Mouse (Mus musculus) intestine, postnatal 0 days (tissue): ENCODE results near the gene Sec14l1. TPM values are rescaled to one million over a fixed set of nuclear protein-coding genes. Genes with fewer than 3 reads are reported as not detected.

Experiments used
- ATAC-seq: fragments of 200-750 bp; cut with Nextera tagmentation; 2 replicates; pipeline ENCODE4 v1.8.0; 2017; ENCODE audit warnings: mild to moderate bottlenecking, moderate TSS enrichment, moderate library complexity
- H3K27ac ChIP-seq: fragments of 300-500 bp; sonication (generic); 2 replicates; pipeline ENCODE4 v1.5.1; 2014; ENCODE audit warnings: mild to moderate bottlenecking, low read depth, low read length, moderate library complexity
- H3K27me3 ChIP-seq: fragments of 300-500 bp; sonication (generic); replicated peaks from 2 replicates; pipeline ENCODE4 v1.6.1; 2014; ENCODE audit warnings: low read length, mixed read lengths; ENCODE audit not compliant: control insufficient read depth, insufficient read depth
- H3K36me3 ChIP-seq: fragments of 300-500 bp; sonication (generic); 2 replicates; pipeline ENCODE4 v1.6.1; 2014; ENCODE audit warnings: mild to moderate bottlenecking, moderate library complexity; ENCODE audit not compliant: control insufficient read depth, insufficient read depth
- H3K4me1 ChIP-seq: fragments of 300-500 bp; sonication (generic); replicated peaks from 2 replicates; pipeline ENCODE4 v1.6.1; 2014; ENCODE audit warnings: antibody characterized with exemption, low read length, mixed read lengths; ENCODE audit not compliant: control insufficient read depth, insufficient read depth
- H3K4me2 ChIP-seq: fragments of 300-500 bp; sonication (generic); replicated peaks from 2 replicates; pipeline ENCODE4 v1.6.1; 2014; ENCODE audit warnings: low read depth, mild to moderate bottlenecking, moderate library complexity
- H3K4me3 ChIP-seq: fragments of 300-500 bp; sonication (generic); 2 replicates; pipeline ENCODE4 v1.5.1; 2014; ENCODE audit warnings: low read depth, low read length
- H3K9ac ChIP-seq: fragments of 300-500 bp; sonication (generic); 2 replicates; pipeline ENCODE4 v1.6.1; 2014; ENCODE audit warnings: mild to moderate bottlenecking, low read depth, low read length
- H3K9me3 ChIP-seq: fragments of 300-500 bp; sonication (generic); 2 replicates; pipeline ENCODE4 v1.6.1; 2016; ENCODE audit warnings: mixed run types; ENCODE audit not compliant: control insufficient read depth
- CTCF ChIP-seq: sonication (generic); IDR thresholded peaks from 2 replicates; pipeline ENCODE4 v1.5.1; 2016; ENCODE audit warnings: low read depth, mild to moderate bottlenecking, control low read depth, antibody characterized with exemption, moderate library complexity
- WGBS: fragments of 180-500 bp; shearing (Covaris S2); extraction: QIAGEN DNeasy Blood & Tissue Kit; methylation state at CpG from one replicate; pipeline ENCODE4 v1.1.7; 2014; 5-methylcytosine and 5-hydroxymethylcytosine counted together
- polyA plus RNA-seq: library from polyadenylated mRNA; unstranded; fragments of >200 nt; fragmentation: Nextera tagmentation; extraction: Ambion mirVana; gene quantifications from 2 replicates; pipeline ENCODE4 v1.2.1, GENCODE M21; 2015

The Sec14l1 gene
- polyA plus RNA-seq, 1 experiment from 2014 or later = 22.8 TPM

DNA sequence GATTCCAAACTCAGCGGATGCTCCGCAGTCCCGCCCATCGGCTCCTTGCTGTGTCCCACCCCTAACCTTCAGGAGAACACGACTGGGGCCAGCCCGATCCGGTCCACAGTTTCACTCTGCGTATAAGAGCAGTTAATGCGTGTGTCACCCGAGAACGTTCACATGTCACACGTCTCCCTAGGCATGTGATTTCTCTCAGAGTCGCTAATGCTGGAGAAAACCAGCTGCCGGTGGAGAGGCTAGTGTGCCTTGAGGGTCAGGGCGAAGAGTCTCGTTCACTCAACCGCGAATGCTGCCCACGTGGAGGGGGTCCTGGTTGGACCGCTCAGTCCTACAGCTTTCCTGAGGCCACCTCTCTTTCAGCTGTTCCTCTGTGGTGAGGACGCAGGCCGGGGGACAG, 23.1 kb upstream of the Sec14l1 start:
- no peaks in the 10 kb centered on the region for H3K36me3 ChIP-seq
- H3K27me3 ChIP-seq = no peaks in the 10 kb centered on the region
- no peak overlapping the region for H3K4me3 ChIP-seq
- H3K4me1 ChIP-seq = 0 out of 2 replicates have a peak, but pooled peaks cover 4% of the 10 kb centered on the region
- no peak overlapping the region for H3K9ac ChIP-seq
- 11% methylated on average over 22 of the region's 22 CpGs for WGBS
- H3K9me3 ChIP-seq = no peaks in the 10 kb centered on the region
- ATAC-seq = 0 out of 2 replicates have a peak, but pooled peaks have one; percentile 27
- peak overlapping the region; percentile 33 for H3K4me2 ChIP-seq
- H3K27ac ChIP-seq = 0 out of 2 replicates have a peak overlapping the region, but pooled peaks have one; percentile 10
- no peak for TF ChIP-seq CTCF

DNA sequence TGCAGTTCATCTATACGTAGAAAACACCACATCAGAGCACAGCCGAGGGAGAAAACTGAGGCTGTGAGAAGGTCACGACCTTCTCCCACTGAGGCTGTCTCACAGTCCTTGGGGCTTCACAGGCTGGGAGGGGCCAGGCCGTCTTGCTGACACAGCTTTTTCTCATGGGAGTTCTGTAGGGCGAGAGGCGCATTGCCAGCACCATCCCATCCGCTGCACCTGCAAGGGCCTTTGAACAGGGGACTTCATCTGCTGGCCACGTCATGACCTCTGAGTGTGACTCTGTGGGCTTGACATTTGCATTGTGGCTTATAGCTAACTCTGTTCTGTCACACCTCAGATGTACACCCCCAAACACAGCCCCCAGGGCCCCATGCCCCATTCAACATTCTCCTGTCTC, 22.3 kb upstream of the Sec14l1 start:
- Histone ChIP-seq H3K36me3 (no peaks in the 10 kb centered on the region), H3K9me3 (no peaks in the 10 kb centered on the region), H3K27me3 (no peaks in the 10 kb centered on the region), H3K4me3 (no peak overlapping the region), H3K27ac (no peak overlapping the region), H3K4me1 (0 out of 2 replicates have a peak, but pooled peaks cover 3% of the 10 kb centered on the region), H3K4me2 (no peak overlapping the region), H3K9ac (no peak overlapping the region)
- no peak for TF ChIP-seq CTCF
- no peak for ATAC-seq
- WGBS = 59% methylated on average over 8 of the region's 8 CpGs

DNA sequence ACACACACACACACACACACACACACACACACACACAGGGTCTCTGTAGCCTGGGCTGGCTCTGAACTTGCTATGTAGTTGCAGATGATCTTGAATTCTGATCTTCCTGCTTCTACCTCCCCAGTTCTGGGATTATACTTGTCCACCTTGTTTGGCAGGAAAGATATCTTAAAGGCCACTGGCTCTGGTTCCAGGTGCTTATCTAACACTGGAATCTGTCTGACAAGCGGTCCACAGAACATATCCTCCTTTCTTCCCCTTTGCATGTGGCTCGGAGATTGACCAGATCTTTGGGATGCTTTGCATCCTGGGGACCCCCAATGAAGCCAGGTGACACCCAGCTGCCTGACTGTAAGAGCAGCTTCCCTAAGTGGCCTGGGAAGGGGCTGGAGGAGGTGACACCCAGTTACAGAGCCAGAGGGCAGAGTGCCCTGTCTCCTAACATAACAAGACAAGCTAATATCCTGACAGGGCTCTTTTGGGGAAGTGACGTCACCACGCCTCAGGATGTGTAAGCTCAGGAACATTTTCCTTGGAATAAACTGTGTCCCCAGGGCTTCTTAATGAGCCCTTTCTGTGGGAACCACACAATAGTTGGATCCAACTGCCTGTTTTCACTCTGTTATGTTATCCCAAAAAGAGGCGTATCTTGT, 20.9 kb upstream of the Sec14l1 start:
- no peak overlapping the region for H3K4me3 ChIP-seq
- WGBS = 70% methylated on average over 5 of the region's 5 CpGs
- no peaks in the 10 kb centered on the region for H3K9me3 ChIP-seq
- no peaks in the 10 kb centered on the region for H3K36me3 ChIP-seq
- H3K27ac ChIP-seq = peak overlapping the region; percentile 35; the same call in 1 of the 2 replicates
- no peaks in the 10 kb centered on the region for H3K27me3 ChIP-seq
- H3K9ac ChIP-seq = no peak overlapping the region
- no peak for TF ChIP-seq CTCF
- H3K4me2 ChIP-seq = no peak overlapping the region
- no peaks in the 10 kb centered on the region for H3K4me1 ChIP-seq
- no peak for ATAC-seq

DNA sequence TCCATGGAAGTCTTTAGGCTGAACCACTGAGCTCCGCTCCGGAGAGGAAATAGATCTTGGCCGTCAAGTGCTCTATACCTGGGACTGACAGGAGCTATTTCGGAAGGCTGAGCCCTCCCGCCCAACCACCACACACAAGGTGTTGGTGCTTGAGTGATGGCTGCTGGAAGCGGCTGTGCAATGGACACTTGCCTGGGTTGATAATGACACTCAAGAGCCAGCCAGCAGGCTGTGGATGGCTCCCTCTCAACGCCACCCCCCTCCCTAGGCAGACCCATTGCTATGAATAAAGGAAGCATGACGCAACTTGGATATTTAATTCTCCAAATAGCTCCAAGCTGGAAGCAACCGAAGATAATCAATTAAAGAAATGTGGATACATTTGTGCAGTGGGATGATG, 20.3 kb upstream of the Sec14l1 start:
- no peak for ATAC-seq
- H3K36me3 ChIP-seq = no peaks in the 10 kb centered on the region
- WGBS = 80% methylated on average over 9 of the region's 9 CpGs
- TF ChIP-seq CTCF = no peak
- H3K4me3 ChIP-seq = no peak overlapping the region
- H3K27ac ChIP-seq = no peak overlapping the region
- no peak overlapping the region for H3K4me2 ChIP-seq
- H3K9ac ChIP-seq = no peak overlapping the region
- no peaks in the 10 kb centered on the region for H3K27me3 ChIP-seq
- H3K9me3 ChIP-seq = no peaks in the 10 kb centered on the region
- H3K4me1 ChIP-seq = no peaks in the 10 kb centered on the region

DNA sequence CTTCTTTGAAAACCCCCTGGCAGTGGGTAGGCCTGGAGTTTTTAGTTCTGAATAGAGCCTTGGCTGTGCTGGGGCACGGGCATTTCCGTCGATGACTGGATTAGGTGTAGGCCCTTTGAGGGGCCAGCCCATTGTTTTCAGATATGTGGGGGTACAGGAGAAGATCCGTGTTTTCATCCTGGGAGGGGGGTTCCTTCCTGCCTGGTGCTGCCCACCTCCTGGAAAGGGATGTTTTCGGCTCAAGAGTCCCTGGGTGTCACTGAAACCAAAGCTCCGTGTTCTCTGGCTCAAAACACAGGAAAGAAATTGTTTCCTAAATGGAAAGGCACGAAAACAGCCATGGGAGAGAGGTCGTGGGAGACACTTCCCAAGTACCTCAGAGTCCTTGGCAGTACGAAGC, 17.9 kb upstream of the Sec14l1 start:
- no peak overlapping the region for H3K9ac ChIP-seq
- WGBS = 66% methylated on average over 9 of the region's 9 CpGs
- no peak overlapping the region for H3K4me2 ChIP-seq
- no peaks in the 10 kb centered on the region for H3K36me3 ChIP-seq
- no peak overlapping the region for H3K27ac ChIP-seq
- H3K27me3 ChIP-seq = no peaks in the 10 kb centered on the region
- ATAC-seq = no peak
- no peaks in the 10 kb centered on the region for H3K4me1 ChIP-seq
- no peak overlapping the region for H3K4me3 ChIP-seq
- TF ChIP-seq CTCF = no peak
- H3K9me3 ChIP-seq = no peaks in the 10 kb centered on the region

DNA sequence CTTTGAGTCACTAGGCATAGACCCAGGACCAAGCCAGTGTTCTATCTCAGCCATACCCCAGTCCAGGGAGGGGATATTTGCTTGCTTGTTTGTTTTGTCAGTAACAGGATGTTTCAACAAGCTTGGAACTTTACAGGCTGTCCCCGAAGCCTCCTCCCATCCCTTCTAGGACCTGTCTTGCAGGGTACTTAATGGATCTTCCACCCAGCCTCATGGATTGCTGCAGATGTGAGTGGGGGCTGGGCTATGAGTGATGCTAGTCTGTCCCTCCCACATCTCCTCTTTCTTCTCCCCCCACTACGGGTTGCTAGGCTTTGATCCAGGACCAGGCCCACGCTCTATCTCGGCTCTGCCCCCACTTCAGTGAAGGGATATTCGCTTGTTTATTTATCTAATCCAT, 16.8 kb upstream of the Sec14l1 start:
- WGBS = 39% methylated on average over 5 of the region's 5 CpGs
- H3K4me1 ChIP-seq = no peaks in the 10 kb centered on the region
- no peak overlapping the region for H3K4me3 ChIP-seq
- H3K9ac ChIP-seq = no peak overlapping the region
- no peaks in the 10 kb centered on the region for H3K9me3 ChIP-seq
- H3K36me3 ChIP-seq = no peaks in the 10 kb centered on the region
- H3K27me3 ChIP-seq = no peaks in the 10 kb centered on the region
- no peak for ATAC-seq
- no peak overlapping the region for H3K27ac ChIP-seq
- no peak overlapping the region for H3K4me2 ChIP-seq
- TF ChIP-seq CTCF = no peak
